Mouse (Mus musculus): ENCODE results near the gene 1700014D04Rik. TPM values are rescaled to one million over a fixed set of nuclear protein-coding genes. Genes with fewer than 3 reads are reported as not detected.
A peak's percentile ranks its signal among the peaks of the same experiment; 100 is the strongest.
"Not testable (repeated sequence)": the region's sequence is repeated elsewhere in the genome, so short reads cannot be mapped to it uniquely, and the experiment has no call there.

Gene 1700014D04Rik
- total RNA-seq (2021): under 1 TPM; 0.18 to 0.42 TPM

DNA sequence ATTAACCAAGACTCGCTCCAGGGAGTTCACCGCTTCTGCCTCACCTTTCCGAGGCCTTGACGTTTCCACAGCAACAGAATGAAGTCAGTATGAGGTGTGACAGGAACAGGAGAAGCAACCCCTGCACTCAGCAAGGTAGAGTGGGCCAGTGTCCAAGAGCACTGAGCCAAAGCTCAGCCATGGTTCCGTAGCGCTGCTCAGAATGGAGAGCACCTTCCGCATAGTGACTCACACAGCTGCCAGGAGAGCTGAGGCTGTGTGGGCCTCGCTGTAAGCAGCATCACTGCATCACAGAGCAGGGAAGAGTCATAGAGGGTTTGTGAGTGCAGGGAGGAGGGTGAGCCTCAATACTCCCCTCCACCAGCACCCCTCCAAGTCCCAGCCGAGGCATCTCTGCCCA is at the start of gene 1700014D04Rik:
TSS of gene 1700014D04Rik (minus strand) at position 42 of the 400 bp plus-strand sequence.
- DNase-seq: no peak
- intact Hi-C loops (cut with DNase I): no loop called here

GRCm38 (mm10) chr13:59795807-59796465 is 49.4 kb upstream of the 1700014D04Rik start:
- no peak for DNase-seq
- intact Hi-C loops (cut with DNase I): no loop called here

DNA sequence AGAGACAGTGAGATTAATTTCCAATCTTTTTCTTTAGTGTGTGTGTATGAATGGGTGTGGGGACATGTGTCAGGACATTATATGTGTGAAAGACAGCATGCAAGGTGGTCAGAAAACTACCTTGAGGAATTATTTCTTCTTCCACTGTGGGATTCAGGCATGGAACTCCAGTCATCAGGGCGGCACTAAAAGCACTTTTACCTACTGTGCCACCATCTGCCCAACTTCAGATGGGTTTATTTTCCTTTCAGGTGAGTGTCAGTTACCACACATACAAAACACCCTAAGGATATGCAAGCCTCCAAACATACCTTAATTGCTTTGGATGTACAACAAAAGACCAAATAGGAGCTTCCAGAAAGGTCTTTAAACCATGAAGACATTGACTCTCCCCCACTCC is 48.2 kb upstream of the 1700014D04Rik start:
- intact Hi-C loops (cut with DNase I): no loop called here
- no peak for DNase-seq

DNA sequence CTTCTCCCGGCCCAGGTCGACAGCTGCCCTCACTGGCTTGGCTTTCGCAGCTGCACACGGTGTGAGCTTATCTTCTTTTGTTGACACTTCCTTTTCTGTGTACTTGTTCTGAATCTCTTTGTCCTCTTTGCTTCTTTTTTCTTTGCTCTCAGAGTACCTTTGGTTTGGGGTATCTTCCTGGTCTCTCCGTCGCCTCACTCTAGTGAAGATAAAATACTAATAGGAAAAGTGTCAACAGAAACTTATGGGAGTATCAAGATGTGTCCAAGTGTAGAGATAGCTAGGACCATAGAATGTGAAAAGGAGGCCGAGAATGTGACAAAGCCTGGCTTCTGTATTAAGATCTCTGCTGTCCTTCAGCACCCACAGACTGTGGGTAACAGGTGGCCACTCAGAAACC is 35.6 kb upstream of the 1700014D04Rik start, which contains the start of gene Gm49354:
TSS of gene Gm49354 (minus strand) at position 101 of the 400 bp plus-strand sequence.
- DNase-seq: no peak
- intact Hi-C loops (cut with DNase I): loop anchor here (10.0 kb wide), 1 partner anchor 147 kb away; no protein-coding TSS in a partner anchor

DNA sequence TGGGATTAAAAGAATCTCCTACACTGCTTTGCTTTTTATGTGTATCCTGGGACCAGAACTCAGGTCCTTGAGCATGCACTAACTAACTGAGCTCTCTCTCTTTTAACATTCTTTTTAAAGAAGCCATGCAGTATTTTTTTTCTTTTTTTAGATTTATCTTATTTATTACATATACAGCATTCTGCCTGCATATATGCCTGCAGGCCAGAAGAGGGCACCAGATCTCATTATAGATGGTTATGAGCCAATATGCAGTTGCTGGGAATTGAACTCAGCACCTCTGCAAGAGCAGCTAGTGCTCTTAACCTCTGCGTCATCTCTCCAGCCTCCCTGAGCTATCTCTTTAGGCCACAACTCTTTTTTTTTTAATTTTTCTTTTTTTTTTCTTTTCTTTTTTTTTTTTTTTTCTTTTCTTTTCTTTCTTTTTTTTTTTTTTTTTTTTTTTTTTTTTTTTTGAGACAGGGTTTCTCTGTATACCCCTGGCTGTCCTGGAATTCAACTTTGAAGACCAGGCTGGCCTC is 33.3 kb upstream of the 1700014D04Rik start:
- not testable (repeated sequence) for DNase-seq
- intact Hi-C loops (cut with DNase I): loop anchor here (10.0 kb wide), 1 partner anchor 145 kb away; no protein-coding TSS in a partner anchor

DNA sequence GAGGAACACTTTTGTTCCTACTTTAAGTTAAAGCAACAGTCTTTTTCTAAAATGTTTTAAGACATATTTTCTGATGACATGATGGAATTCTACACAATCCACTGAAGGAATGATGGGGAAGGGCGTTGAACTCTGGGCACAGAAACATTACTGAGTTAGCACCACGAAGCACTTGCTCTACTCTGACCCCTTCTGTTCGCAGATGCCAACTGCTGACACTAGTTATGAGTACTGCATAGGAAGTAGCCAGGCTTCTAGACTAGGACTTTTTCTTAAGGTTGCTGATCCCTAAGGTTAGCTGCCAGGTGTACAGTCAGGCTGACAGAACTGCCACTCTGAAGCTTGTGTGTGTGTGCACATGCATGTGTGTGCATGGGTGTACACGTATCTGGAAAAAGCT is 32.7 kb upstream of the 1700014D04Rik start:
- intact Hi-C loops (cut with DNase I): no loop called here
- no peak for DNase-seq

GRCm38 (mm10) chr13:59775168-59775567 is 28.6 kb upstream of the 1700014D04Rik start:
- intact Hi-C loops (cut with DNase I): no loop called here
- no peak for DNase-seq

DNA sequence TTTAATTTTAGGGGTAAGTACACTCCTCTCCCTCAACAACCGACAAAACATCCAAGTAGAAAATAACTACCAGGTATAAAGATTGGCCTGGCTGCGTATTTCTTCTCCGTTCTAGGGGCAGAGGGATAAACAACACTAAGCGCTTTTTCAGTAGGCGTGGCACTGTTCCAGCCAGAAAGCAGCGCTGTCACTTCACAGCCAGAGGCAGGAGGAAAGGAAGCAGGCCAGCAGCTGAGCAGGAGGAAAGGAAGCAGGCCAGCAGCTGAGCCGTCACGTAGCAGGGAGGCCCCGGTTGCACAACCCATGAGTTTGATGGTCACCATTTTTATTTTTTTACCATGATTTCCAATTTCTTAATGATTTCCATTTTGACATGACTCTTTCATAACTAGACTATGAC is 24.7 kb upstream of the 1700014D04Rik start:
- DNase-seq: peak; percentile 68
- intact Hi-C loops (cut with DNase I): no loop called here

- no peak for DNase-seq
Observed at GRCm38 (mm10) chr13:59770847-59771246, 24.3 kb upstream of the 1700014D04Rik start.

DNA sequence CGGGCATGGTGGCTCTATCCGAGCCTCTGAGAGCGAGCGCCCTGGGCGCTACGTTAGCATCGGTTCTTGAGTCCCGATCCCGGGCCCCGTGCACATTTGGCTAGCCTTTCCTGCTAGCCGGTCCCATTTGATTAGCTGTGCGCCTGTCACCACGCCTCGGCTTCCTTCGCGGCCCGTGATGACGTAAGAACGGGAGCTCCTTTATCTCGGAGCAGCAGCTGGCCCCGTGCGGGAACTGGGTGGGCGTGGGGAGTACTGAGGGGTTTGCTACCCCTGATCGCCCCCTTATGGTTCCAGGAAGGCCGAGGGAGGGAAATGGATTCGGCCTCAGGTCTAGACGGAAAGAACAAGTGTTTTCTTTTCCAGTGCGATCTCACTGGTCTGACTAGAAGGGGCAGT is 23.6 kb upstream of the 1700014D04Rik start:
- intact Hi-C loops (cut with DNase I): no loop called here
- peak; percentile 93 for DNase-seq

More at GRCm38 (mm10) chr13:59770847-59771246, 24.3 kb upstream of the 1700014D04Rik start:
- intact Hi-C loops (cut with DNase I): no loop called here

DNA sequence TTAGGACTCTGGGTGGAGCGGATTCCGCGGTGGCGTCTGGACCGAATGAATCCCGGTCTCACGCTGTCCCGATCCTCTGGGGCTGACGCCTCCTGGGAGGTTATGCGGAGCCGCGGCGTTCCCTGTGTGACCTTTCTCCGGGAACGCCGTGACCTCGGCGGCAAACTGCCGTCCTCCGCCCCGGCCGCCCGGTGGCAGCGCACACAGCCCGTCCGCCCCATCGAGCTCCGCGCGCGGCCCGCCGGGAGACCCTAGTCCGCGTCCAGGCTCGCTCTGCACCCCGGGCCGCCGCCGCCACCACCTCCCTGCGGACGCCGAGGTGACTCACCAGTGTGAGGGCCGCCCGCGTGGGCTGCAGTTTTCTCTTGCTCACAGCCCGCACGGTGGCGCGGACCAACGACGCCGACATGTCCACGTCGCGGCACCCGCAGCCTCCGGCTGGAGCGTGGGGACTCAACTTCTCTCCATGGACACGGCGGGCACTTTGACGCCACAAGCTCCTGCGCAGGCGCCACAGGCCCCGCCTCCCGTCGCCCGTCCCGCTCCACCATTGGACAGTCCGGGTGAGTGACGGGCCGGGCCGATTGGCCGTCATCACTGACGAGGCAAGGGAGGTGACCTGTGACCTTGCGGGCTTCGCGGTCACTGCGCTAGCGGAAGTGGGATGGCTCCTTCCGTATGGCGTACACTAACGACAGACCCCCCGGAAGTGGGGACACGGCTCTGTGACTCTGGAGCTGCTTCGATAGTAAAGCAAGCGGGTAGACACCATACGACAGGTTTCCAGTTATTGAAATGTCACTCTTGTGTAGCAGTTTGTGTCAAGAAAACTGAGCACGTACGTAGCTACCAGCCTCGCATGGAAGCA is 23.0 kb upstream of the 1700014D04Rik start, which contains the start of gene Isca1:
TSS of gene Isca1 (minus strand) at position 515 of the 868 bp plus-strand sequence.
- intact Hi-C loops (cut with DNase I): no loop called here
- peak; percentile 99 for DNase-seq

- no peak for DNase-seq
- intact Hi-C loops (cut with DNase I): no loop called here
Observed at GRCm38 (mm10) chr13:59768531-59768930, 22.0 kb upstream of the 1700014D04Rik start.

DNA sequence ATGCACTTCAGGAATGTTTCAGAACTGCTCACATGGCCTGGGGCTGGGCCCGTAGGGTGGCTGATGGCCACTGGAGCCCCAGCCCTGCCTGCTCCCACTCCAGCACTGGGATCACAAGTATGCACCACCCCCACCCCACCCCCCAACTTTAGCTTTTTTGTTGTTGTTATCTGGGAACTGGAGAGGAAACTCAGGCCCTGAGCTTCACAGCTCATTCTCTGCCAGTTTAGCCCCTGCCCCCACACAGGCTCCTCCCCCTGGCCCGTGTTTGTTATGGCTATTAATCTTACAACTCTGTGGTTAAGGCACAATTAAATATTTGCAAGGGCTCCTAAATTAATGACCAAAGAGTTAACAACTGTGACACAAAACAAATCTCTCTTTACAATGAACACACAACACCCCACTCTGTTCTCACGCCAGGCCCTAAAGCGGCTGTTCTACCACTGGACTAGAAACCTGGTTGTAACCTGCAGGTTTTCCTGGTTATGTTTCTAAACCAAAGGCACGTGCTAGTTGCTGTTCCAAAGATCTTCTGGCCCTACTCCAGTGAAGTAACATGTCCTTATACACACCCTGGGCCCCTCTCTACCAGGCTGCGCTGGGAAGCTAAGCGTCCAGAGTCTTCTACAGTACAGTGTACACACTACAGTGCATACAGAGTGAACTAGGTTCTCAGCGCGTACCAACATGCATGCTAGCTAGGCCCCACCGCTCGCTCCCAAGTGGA is 20.4 kb upstream of the 1700014D04Rik start:
- DNase-seq: no peak
- intact Hi-C loops (cut with DNase I): no loop called here

GRCm38 (mm10) chr13:59762791-59763190 is 16.2 kb upstream of the 1700014D04Rik start:
- intact Hi-C loops (cut with DNase I): no loop called here

GRCm38 (mm10) chr13:59756906-59757305 is 10.4 kb upstream of the 1700014D04Rik start:
- intact Hi-C loops (cut with DNase I): no loop called here
- DNase-seq: no peak

More at GRCm38 (mm10) chr13:59762791-59763190, 16.2 kb upstream of the 1700014D04Rik start:
- DNase-seq: no peak

GRCm38 (mm10) chr13:59750310-59750709 is 3.8 kb upstream of the 1700014D04Rik start:
- no peak for DNase-seq
- intact Hi-C loops (cut with DNase I): no loop called here

DNA sequence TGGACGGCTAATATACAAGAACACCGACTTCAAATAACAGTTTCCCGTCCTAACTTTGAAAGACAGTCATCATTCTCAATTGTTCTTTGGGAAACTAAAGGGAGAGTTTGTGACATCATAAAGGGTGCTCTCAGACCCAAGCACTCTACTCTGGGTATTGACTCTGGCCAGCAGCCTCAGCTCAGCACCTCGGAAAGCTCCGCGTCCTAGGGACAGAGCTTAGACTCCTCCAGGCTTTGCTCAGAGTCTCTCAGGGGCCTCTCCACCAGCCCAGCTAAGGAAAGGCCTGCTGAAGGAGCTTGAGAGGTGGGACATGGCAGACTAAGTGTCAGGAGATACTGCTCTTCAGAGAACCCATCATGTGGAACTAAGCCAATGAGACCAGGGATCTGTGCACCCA is 388 bp downstream of the 1700014D04Rik start:
- intact Hi-C loops (cut with DNase I): no loop called here
- DNase-seq: no peak

DNA sequence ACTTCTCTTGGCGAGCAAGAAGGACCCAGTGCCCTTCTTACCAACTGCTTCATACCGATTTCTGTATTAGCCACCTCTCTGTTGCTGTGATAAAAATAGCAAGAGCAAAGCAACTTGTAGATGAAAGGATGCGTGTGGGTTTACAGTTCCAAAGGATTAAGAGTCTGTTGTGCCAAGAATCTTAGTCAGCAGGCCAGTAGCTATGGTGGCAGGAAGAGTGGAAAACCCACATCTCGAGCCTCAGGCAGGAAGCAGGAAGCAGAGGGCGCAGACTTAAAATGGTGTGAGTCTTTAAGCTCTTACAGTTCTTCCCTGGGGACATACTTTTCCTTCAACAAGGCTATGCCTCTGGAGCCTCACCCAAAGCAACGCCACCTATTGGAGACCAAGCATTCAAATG is 1.1 kb downstream of the 1700014D04Rik start:
- no peak for DNase-seq
- intact Hi-C loops (cut with DNase I): no loop called here

DNA sequence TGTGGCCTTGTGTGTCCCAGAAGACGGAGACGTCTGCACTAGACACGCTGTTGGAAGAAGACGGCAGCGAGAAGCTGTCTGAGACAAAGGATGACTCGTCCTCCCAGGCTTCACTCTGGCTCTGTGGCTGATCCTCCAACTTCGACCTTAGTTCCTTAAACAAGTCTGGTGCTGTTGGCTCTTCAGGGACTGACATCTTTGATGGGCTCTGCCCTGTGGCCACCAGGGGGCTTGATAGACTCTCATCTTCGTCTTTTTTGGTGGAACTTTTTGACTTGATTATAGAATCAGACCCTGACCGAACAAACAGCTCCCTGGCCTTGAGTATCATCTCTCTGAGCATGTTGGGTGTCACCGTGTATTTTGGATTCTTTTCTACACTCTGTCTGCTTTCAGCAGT is 4.9 kb downstream of the 1700014D04Rik start:
- DNase-seq: no peak
- intact Hi-C loops (cut with DNase I): no loop called here

DNA sequence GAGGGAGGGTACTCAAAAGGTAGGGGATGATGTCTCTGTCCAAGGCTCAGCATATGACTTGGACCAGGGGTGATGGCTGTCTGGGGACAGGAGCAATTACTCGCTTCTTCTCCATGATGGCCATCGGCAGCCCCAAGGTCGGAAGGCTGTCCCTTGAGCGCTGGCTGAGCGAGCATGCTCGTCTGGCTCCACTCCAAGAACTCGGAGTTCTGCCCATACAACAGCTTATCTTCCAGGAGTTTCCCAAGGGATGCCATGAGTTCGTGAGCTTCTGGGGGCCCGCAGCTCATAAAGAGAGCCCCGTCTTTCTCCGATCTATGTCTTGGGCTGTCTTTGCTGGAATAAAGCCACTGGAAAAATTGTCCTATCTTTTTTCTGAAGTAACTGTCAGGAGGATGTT is 5.5 kb downstream of the 1700014D04Rik start:
- intact Hi-C loops (cut with DNase I): no loop called here
- DNase-seq: peak; percentile 15

DNA sequence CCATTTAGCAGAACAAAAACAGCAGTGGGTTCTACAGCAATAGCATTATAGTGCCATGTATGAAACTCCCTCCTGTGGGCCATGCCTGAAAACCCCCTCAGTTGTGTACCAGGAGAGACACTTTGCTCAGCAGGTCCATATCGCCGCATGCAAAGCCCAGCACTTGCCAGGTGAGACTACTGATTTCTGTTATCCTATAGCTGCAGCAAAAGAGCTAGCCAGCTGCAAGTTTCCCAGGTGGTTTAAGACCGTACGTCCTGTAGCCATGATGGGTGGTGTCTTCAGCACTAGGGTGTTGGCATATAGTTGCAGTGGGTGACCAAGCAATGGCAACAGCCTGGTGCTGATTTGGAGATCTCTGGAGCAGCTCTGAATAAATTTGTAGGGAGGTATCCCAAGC is 7.2 kb downstream of the 1700014D04Rik start:
- DNase-seq: no peak
- intact Hi-C loops (cut with DNase I): no loop called here

Data from left cerebral cortex, postnatal 4 days (tissue).